Mouse (Mus musculus) induced T-regulatory cell, adult 2 months (primary cell): ENCODE measurements around the gene Samd10.
A peak's percentile ranks its signal among the peaks of the same experiment; 100 is the strongest.

ENCODE experiments used
- DNase-seq: peaks from one replicate; pipeline ENCODE4 v3.0.0-alpha.2; 2012; ENCODE audit warnings: low read depth

The Samd10 gene

GRCm38 (mm10) chr2:181592231-181593041 is 6.6 kb downstream of the Samd10 start, which contains the start of gene Zfp512b:
TSS of gene Zfp512b (minus strand) at chr2:181592803.
- peak; percentile 78 for DNase-seq

GRCm38 (mm10) chr2:181591528-181592085 is 7.4 kb downstream of the Samd10 start, which contains the start of gene Prpf6:
TSS of gene Prpf6 (plus strand) at chr2:181591868.
- DNase-seq: peak; percentile 70

- no peak for DNase-seq
These were observed 8.5 kb downstream of the Samd10 start for GRCm38 (mm10) chr2:181590471-181590870.

GRCm38 (mm10) chr2:181589732-181590105 is 9.3 kb downstream of the Samd10 start:
- DNase-seq: no peak

GRCm38 (mm10) chr2:181589011-181589731 is 9.8 kb downstream of the Samd10 start:
- DNase-seq: no peak

GRCm38 (mm10) chr2:181588229-181588780 is 10.7 kb downstream of the Samd10 start:
- no peak for DNase-seq

GRCm38 (mm10) chr2:181587796-181588195 is 11.2 kb downstream of the Samd10 start:
- DNase-seq: no peak

GRCm38 (mm10) chr2:181586124-181586523 is 12.9 kb downstream of the Samd10 start:
- no peak for DNase-seq

GRCm38 (mm10) chr2:181585506-181585905 is 13.5 kb downstream of the Samd10 start:
- no peak for DNase-seq

- DNase-seq: no peak
These were observed 14.5 kb downstream of the Samd10 start, which contains the start of gene Uckl1 for GRCm38 (mm10) chr2:181584411-181584942. TSS of gene Uckl1 (minus strand) at chr2:181584892.

GRCm38 (mm10) chr2:181583460-181584257 is 15.4 kb downstream of the Samd10 start:
- DNase-seq: no peak

- no peak for DNase-seq
These were observed 16.1 kb downstream of the Samd10 start for GRCm38 (mm10) chr2:181582939-181583338.

- no peak for DNase-seq
These were observed 16.7 kb downstream of the Samd10 start for GRCm38 (mm10) chr2:181582358-181582757.

- peak; percentile 86 for DNase-seq
These were observed 17.5 kb downstream of the Samd10 start for GRCm38 (mm10) chr2:181581402-181582120.

GRCm38 (mm10) chr2:181581016-181581401 is 18.0 kb downstream of the Samd10 start:
- DNase-seq: peak; percentile 95

- no peak for DNase-seq
These were observed 18.8 kb downstream of the Samd10 start for GRCm38 (mm10) chr2:181580131-181580772.

GRCm38 (mm10) chr2:181579681-181580080 is 19.3 kb downstream of the Samd10 start:
- DNase-seq: no peak

- no peak for DNase-seq
These were observed 20.0 kb downstream of the Samd10 start for GRCm38 (mm10) chr2:181578790-181579618.

- no peak for DNase-seq
These were observed 20.9 kb downstream of the Samd10 start for GRCm38 (mm10) chr2:181577981-181578581.
